Mouse (Mus musculus): ENCODE results near the gene Eif2a.
"Not testable (repeated sequence)": the region's sequence is repeated elsewhere in the genome, so short reads cannot be mapped to it uniquely, and the experiment has no call there.

DNA sequence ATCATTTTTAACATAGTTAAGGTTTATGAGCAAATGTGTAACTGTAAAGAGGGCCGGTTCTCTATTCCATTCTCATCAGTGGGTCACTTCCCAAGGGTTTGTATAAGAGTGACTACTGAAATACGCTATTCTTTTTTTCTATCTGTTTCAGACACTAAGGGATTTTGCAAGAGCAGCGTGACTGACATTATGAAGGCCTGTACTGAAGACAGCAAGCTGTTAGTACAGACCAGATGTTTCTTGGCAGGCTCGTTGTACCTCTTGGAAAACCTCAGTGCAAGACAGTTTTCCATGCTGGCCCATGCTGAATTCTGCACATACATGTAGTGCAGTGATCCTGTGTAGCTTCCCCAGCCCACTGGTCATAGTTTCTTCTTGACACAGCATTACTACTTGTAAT lies 64.9 kb downstream of the Eif2a start:
- TF ChIP-seq HCFC1 (IDR thresholded peaks at IDR 0.05; ENCODE audit: borderline replicate concordance, insufficient read depth, low read length); ZC3H11A (IDR thresholded peaks at IDR 0.05; ENCODE audit: borderline replicate concordance, low read depth, low read length); MAFK (IDR thresholded peaks at IDR 0.05; ENCODE audit: insufficient read depth, low read depth, low read length); CHD2 (IDR thresholded peaks at IDR 0.05; ENCODE audit: low read depth, low read length); ZNF384 (IDR thresholded peaks at IDR 0.05; ENCODE audit: low read depth, low read length): not testable (repeated sequence)
